Mouse (Mus musculus): ENCODE results near the gene Sfxn5. TPM values are rescaled to one million over a fixed set of nuclear protein-coding genes. Genes with fewer than 3 reads are reported as not detected.

Sfxn5 gene
- polyA plus RNA-seq, 1 experiment from 2014 or later = 8.0 TPM

DNA sequence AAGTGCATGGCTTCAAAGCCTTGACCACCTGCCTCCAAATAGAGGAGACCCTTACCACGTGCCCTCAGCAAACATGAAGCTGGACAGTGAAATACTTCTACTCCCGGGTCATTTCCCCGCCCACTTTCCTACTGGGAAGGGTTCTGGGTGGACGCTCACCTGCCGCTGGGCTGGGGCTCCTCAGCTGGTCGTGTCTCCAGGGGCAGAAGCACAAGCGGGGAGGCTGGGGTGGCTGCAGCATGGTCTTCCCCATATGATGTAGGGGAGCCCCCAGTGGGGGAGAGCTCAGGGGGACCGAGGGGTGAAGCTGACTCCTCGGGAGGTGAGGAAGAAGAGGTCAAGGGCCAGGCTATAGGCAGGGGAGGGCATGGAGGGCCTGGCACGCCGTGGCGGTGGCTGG lies 7.0 kb upstream of the Sfxn5 start:
- Histone ChIP-seq H3K27me3 (replicated peaks; ENCODE audit: insufficient read depth, low read length) (no peaks in the 10 kb centered on the region), H3K4me3 (ENCODE audit: low read depth, low read length) (no peak overlapping the region), H3K9ac (replicated peaks; ENCODE audit: low read depth) (no peak overlapping the region), H3K4me1 (ENCODE audit: insufficient read depth, low read depth, low read length) (no peaks in the 10 kb centered on the region), H3K36me3 (ENCODE audit: insufficient read depth, low read length) (no peaks in the 10 kb centered on the region), H3K4me2 (replicated peaks; ENCODE audit: low read depth, low read length) (no peak overlapping the region), H3K9me3 (ENCODE audit: low read length) (no peaks in the 10 kb centered on the region), H3K27ac (ENCODE audit: low read length) (no peak overlapping the region)
- TF ChIP-seq CTCF (IDR thresholded peaks at IDR 0.05) (no peak), EP300 (IDR thresholded peaks at IDR 0.05) (no peak)
- DNase-seq (ENCODE audit: low spot score) (no peak), ATAC-seq (no peak)
- 54% methylated on average over 12 of the region's 12 CpGs for WGBS

GRCm38 (mm10) chr6:85339273-85339901 lies 6.2 kb upstream of the Sfxn5 start:
- Histone ChIP-seq H3K9ac (replicated peaks; ENCODE audit: low read depth) (no peak overlapping the region), H3K36me3 (ENCODE audit: insufficient read depth, low read length) (no peaks in the 10 kb centered on the region), H3K27ac (ENCODE audit: low read length) (no peak overlapping the region), H3K27me3 (replicated peaks; ENCODE audit: insufficient read depth, low read length) (no peaks in the 10 kb centered on the region), H3K4me1 (ENCODE audit: insufficient read depth, low read depth, low read length) (no peaks in the 10 kb centered on the region), H3K9me3 (ENCODE audit: low read length) (no peaks in the 10 kb centered on the region), H3K4me2 (replicated peaks; ENCODE audit: low read depth, low read length) (no peak overlapping the region), H3K4me3 (ENCODE audit: low read depth, low read length) (no peak overlapping the region)
- peak; percentile 37; the same call in 1 of the 2 replicates for ATAC-seq
- TF ChIP-seq CTCF (IDR thresholded peaks at IDR 0.05) = peak; percentile 69
- no peak for TF ChIP-seq EP300 (IDR thresholded peaks at IDR 0.05)
- WGBS = 75% methylated on average over 1 of the region's 1 CpGs
- DNase-seq (ENCODE audit: low spot score) = peak; percentile 40

DNA sequence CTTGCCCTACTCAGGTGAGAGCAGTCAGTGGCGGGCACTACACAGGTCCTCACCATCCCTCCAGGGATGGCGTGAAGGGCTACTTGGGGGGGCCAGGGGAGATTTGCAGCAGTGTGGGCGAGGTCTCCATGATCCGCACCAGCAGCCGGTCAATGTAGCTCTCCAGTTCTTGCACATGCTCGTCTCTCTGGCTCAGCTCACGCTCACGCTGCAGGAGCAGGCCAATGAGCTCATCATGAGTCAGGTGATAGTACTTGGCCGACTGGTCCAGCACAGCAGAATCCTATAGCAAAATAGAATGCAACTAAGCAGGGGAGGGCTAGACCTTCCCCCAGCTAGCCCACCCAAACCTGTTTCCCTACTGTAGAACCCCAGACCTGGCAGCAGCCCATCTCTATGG lies 3.7 kb upstream of the Sfxn5 start:
- Histone ChIP-seq H3K9ac (replicated peaks; ENCODE audit: low read depth) (no peak overlapping the region), H3K9me3 (ENCODE audit: low read length) (no peaks in the 10 kb centered on the region), H3K27ac (ENCODE audit: low read length) (no peak overlapping the region), H3K36me3 (ENCODE audit: insufficient read depth, low read length) (no peaks in the 10 kb centered on the region), H3K27me3 (replicated peaks; ENCODE audit: insufficient read depth, low read length) (no peaks in the 10 kb centered on the region), H3K4me1 (ENCODE audit: insufficient read depth, low read depth, low read length) (peaks cover 4% of the 10 kb centered on the region; the same call in 1 of the 2 replicates), H3K4me3 (ENCODE audit: low read depth, low read length) (no peak overlapping the region), H3K4me2 (replicated peaks; ENCODE audit: low read depth, low read length) (no peak overlapping the region)
- DNase-seq (ENCODE audit: low spot score) (no peak), ATAC-seq (no peak)
- WGBS = 75% methylated on average over 9 of the region's 9 CpGs
- TF ChIP-seq CTCF (IDR thresholded peaks at IDR 0.05) (no peak), EP300 (IDR thresholded peaks at IDR 0.05) (no peak)

DNA sequence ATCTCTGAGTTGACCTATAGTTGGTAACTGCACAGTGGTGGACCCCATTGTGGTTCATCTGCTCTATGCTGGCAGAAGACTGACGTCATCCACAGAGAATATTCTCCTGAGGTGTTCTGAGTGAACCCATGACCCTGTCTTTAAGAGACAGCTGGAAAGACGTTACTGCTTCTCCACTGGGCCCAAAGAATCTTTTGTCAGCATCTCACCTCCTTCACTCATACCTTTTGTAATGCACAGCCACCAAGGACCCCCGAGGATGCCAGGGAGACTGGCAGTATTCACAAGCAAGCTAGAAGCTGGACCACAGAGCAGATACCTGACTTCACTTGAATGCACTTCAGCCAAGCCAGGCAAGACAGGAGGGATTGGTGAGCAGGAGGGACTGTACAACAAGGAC lies 2.1 kb upstream of the Sfxn5 start:
- Histone ChIP-seq H3K9ac (replicated peaks; ENCODE audit: low read depth) (no peak overlapping the region), H3K36me3 (ENCODE audit: insufficient read depth, low read length) (no peaks in the 10 kb centered on the region), H3K4me2 (replicated peaks; ENCODE audit: low read depth, low read length) (no peak overlapping the region), H3K9me3 (ENCODE audit: low read length) (no peaks in the 10 kb centered on the region), H3K4me1 (ENCODE audit: insufficient read depth, low read depth, low read length) (peaks cover 4% of the 10 kb centered on the region; the same call in 1 of the 2 replicates), H3K27ac (ENCODE audit: low read length) (no peak overlapping the region), H3K27me3 (replicated peaks; ENCODE audit: insufficient read depth, low read length) (no peaks in the 10 kb centered on the region), H3K4me3 (ENCODE audit: low read depth, low read length) (no peak overlapping the region)
- TF ChIP-seq EP300 (IDR thresholded peaks at IDR 0.05) = no peak
- no peak for TF ChIP-seq CTCF (IDR thresholded peaks at IDR 0.05)
- 69% methylated on average over 3 of the region's 3 CpGs for WGBS
- DNase-seq (ENCODE audit: low spot score) (no peak), ATAC-seq (no peak)

- DNase-seq (ENCODE audit: low spot score) = no peak
- no peak for ATAC-seq
- Histone ChIP-seq H3K27ac (ENCODE audit: low read length) (no peak overlapping the region), H3K9ac (replicated peaks; ENCODE audit: low read depth) (no peak overlapping the region), H3K27me3 (replicated peaks; ENCODE audit: insufficient read depth, low read length) (no peaks in the 10 kb centered on the region), H3K4me1 (ENCODE audit: insufficient read depth, low read depth, low read length) (peaks cover 4% of the 10 kb centered on the region; the same call in 1 of the 2 replicates), H3K9me3 (ENCODE audit: low read length) (no peaks in the 10 kb centered on the region), H3K36me3 (ENCODE audit: insufficient read depth, low read length) (no peaks in the 10 kb centered on the region), H3K4me2 (replicated peaks; ENCODE audit: low read depth, low read length) (no peak overlapping the region), H3K4me3 (ENCODE audit: low read depth, low read length) (no peak overlapping the region)
- TF ChIP-seq EP300 (IDR thresholded peaks at IDR 0.05) = no peak
- TF ChIP-seq CTCF (IDR thresholded peaks at IDR 0.05) = no peak
- WGBS = 57% methylated on average over 5 of the region's 5 CpGs
These were observed 1.6 kb upstream of the Sfxn5 start for GRCm38 (mm10) chr6:85334851-85335250.

DNA sequence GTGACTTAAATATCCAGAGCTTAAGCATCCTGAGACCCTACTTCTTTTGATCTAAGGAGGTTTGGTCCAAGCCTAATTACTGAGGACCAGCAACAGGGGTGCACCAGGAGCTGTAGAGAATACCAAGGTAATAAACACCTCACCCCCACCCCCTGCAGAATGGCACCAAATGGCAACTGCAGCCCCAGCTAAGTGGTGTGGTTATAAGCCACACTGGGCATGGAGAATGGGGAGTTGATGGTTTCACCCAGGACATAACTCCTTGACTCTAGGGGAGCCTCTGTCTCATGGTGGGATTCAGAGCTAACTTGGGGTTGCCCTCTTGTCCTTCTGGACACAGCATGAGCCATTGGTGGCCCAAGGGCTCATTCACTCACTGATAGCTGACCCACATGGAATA lies 1.0 kb upstream of the Sfxn5 start:
- Histone ChIP-seq H3K9ac (replicated peaks; ENCODE audit: low read depth) (no peak overlapping the region), H3K4me3 (ENCODE audit: low read depth, low read length) (no peak overlapping the region), H3K27ac (ENCODE audit: low read length) (no peak overlapping the region), H3K9me3 (ENCODE audit: low read length) (no peaks in the 10 kb centered on the region), H3K27me3 (replicated peaks; ENCODE audit: insufficient read depth, low read length) (no peaks in the 10 kb centered on the region), H3K36me3 (ENCODE audit: insufficient read depth, low read length) (no peaks in the 10 kb centered on the region), H3K4me1 (ENCODE audit: insufficient read depth, low read depth, low read length) (peaks cover 4% of the 10 kb centered on the region; the same call in 1 of the 2 replicates), H3K4me2 (replicated peaks; ENCODE audit: low read depth, low read length) (no peak overlapping the region)
- no peak for DNase-seq (ENCODE audit: low spot score)
- TF ChIP-seq CTCF (IDR thresholded peaks at IDR 0.05) (no peak), EP300 (IDR thresholded peaks at IDR 0.05) (no peak)
- ATAC-seq = no peak
